ENCODE assay signal across 8 mouse cellular contexts in the genomic region with DNA sequence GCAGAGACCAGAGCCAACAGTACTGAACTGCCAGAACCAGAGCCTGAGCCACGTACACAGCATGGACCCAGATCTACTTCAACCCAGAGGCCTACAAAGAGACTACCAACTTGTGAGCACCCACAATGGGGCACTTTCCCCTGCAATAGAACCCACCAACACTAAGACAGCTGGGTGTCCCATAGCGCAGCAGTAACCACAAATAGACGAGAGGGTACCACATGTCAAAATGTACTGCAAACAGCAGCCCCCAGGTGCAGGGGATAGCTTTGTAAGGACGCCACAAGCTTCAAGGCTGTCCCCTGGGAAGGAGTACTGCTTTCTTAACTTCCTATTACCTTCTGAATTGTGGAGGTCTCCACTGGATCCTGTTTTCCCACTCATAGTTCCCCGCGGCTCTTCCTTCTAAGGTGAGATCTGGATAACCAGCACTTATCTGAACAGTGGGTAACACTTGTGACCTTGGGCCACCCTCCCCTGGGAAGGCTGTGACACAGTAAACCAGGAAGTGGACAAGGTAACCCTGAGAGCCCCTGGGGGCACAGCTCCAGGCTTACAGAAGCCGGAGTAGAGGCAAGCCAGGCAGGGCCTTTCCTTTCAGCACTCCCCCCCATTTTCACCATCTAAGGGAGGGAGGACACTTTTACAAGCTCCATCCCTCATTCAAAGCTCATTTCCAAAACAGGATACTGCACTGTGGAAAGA. TPM values are rescaled to one million over a fixed set of nuclear protein-coding genes. Genes with fewer than 3 reads are reported as not detected.
DNase-seq lines count a peak whose midpoint lies in the region; ATAC-seq and TF ChIP-seq lines count a peak whose summit lies in the region.

No protein-coding gene starts in this region.

- peaks cover 64% of the 10 kb centered on the region for H3K4me1 ChIP-seq in heart, embryonic 16.5 days (ENCODE audit: control insufficient read depth, insufficient read depth, low read length)
- peaks cover 64% of the 10 kb centered on the region for H3K4me1 ChIP-seq in liver, postnatal 0 days (ENCODE audit: insufficient read depth)

- TF ChIP-seq EP300 in liver, postnatal 0 days (IDR thresholded peaks at IDR 0.05; ENCODE audit: low read depth), result no peak

- H3K27ac ChIP-seq in heart, embryonic 16.5 days (ENCODE audit: low read length), result peak overlapping the region; percentile 97
- peak overlapping the region; percentile 93 for H3K27ac ChIP-seq in liver, postnatal 0 days (ENCODE audit: low read depth)

- ATAC-seq in heart, embryonic 16.5 days (replicated peaks; ENCODE audit: extremely low read depth, insufficient read depth, low FRiP score), result no peak
- no peak for ATAC-seq in liver, postnatal 0 days

- H3K36me3 ChIP-seq in heart, embryonic 16.5 days (ENCODE audit: control insufficient read depth, insufficient read depth), result no peaks in the 10 kb centered on the region
- 0 out of 2 replicates have a peak, but pooled peaks cover 5% of the 10 kb centered on the region for H3K36me3 ChIP-seq in liver, postnatal 0 days (replicated peaks; ENCODE audit: insufficient read depth, low read length)

- peak overlapping the region; percentile 84 for H3K4me2 ChIP-seq in heart, embryonic 16.5 days (ENCODE audit: low read depth, low read length)
- peak overlapping the region; percentile 90 for H3K4me2 ChIP-seq in liver, postnatal 0 days (ENCODE audit: low read depth, low read length)

- TF ChIP-seq CTCF in liver, postnatal 0 days (IDR thresholded peaks at IDR 0.05; ENCODE audit: low read depth), result no peak

- peak overlapping the region; percentile 97 for H3K9ac ChIP-seq in heart, embryonic 16.5 days (ENCODE audit: low read length)
- peak overlapping the region; percentile 50 for H3K9ac ChIP-seq in liver, postnatal 0 days (replicated peaks)

- 43% methylated on average over 7 of the region's 7 CpGs for WGBS in heart, embryonic 16.5 days
- WGBS in liver, postnatal 0 days (ENCODE audit: insufficient replicate concordance), result 40% methylated on average over 7 of the region's 7 CpGs

- H3K4me3 ChIP-seq in heart, embryonic 16.5 days (ENCODE audit: low read length), result peak overlapping the region; percentile 96
- peak overlapping the region; percentile 80 for H3K4me3 ChIP-seq in liver, postnatal 0 days (ENCODE audit: low read depth, low read length)

- peak; percentile 49 for DNase-seq in adrenal gland, adult 2 months
- DNase-seq in adrenal gland, adult 8-10 months, result no peak
- peak; percentile 35 to 48 for DNase-seq in B cell, adult 2 months
- DNase-seq in liver, postnatal 0 days, result peak; percentile 30
- no peak for DNase-seq in MN1 (ENCODE audit: low spot score)
- no peak for DNase-seq in urinary bladder, postnatal 14 days (ENCODE audit: low spot score)
- DNase-seq in cerebellum, adult 9-11 months, result no peak

- H3K27me3 ChIP-seq in heart, embryonic 16.5 days (ENCODE audit: control insufficient read depth, insufficient read depth, low read length), result no peaks in the 10 kb centered on the region
- no peaks in the 10 kb centered on the region for H3K27me3 ChIP-seq in liver, postnatal 0 days (ENCODE audit: insufficient read depth, low read length)

- H3K9me3 ChIP-seq in heart, embryonic 16.5 days (replicated peaks; ENCODE audit: control insufficient read depth, low read length), result no peaks in the 10 kb centered on the region
- no peaks in the 10 kb centered on the region for H3K9me3 ChIP-seq in liver, postnatal 0 days (ENCODE audit: low read length)

RNA-seq across cellular contexts. Expression of gene Brd3os, which starts 31.1 kb away (rescaled TPM):
- 10 to 100 TPM in 1 of 2 experiments, 1 to 10 TPM in 1; 6.2 to 17.2 TPM for total RNA-seq in adrenal gland, adult 2 months (2021)
- 46.0 and 60.2 TPM in 2 replicates for polyA plus RNA-seq in adrenal gland, adult 2 months (2012; rRNA removed)
- 10 to 100 TPM in 3 of 4 experiments, 1 to 10 TPM in 1; 9.3 to 21.5 (median 15.3) TPM for total RNA-seq in adrenal gland, adult 8-10 months (2022)
- polyA plus RNA-seq in heart, embryonic 16.5 days (2015; fragmentation: Nextera tagmentation; extraction: Ambion mirVana), result 3.6 and 3.8 TPM in 2 replicates
- polyA plus RNA-seq in liver, postnatal 0 days (2015; fragmentation: Nextera tagmentation; extraction: Ambion mirVana), result 0.25 and 0.35 TPM in 2 replicates

RNA-seq across cellular contexts. Expression of gene Brd3, which starts 34.2 kb away (rescaled TPM):
- 10 to 100 TPM; 56.9 to 61.6 TPM for total RNA-seq in adrenal gland, adult 2 months (2021)
- polyA plus RNA-seq in adrenal gland, adult 2 months (2012; rRNA removed), result 59.3 and 60.1 TPM in 2 replicates
- 10 to 100 TPM; 87.2 to 97.9 (median 91.9) TPM for total RNA-seq in adrenal gland, adult 8-10 months (2022)
- 57.1 and 61.0 TPM in 2 replicates for polyA plus RNA-seq in heart, embryonic 16.5 days (2015; fragmentation: Nextera tagmentation; extraction: Ambion mirVana)
- 26.2 and 29.7 TPM in 2 replicates for polyA plus RNA-seq in liver, postnatal 0 days (2015; fragmentation: Nextera tagmentation; extraction: Ambion mirVana)

RNA-seq across cellular contexts. Expression of gene Wdr5, which starts 41.7 kb away (rescaled TPM):
- total RNA-seq in adrenal gland, adult 2 months (2021), result 10 to 100 TPM; 30.5 TPM
- polyA plus RNA-seq in adrenal gland, adult 2 months (2012; rRNA removed), result 50.0 and 52.5 TPM in 2 replicates
- 10 to 100 TPM; 31.3 to 42.8 (median 36.3) TPM for total RNA-seq in adrenal gland, adult 8-10 months (2022)
- 32.2 and 34.3 TPM in 2 replicates for polyA plus RNA-seq in heart, embryonic 16.5 days (2015; fragmentation: Nextera tagmentation; extraction: Ambion mirVana)
- polyA plus RNA-seq in liver, postnatal 0 days (2015; fragmentation: Nextera tagmentation; extraction: Ambion mirVana), result 14.6 and 16.6 TPM in 2 replicates

RNA-seq across cellular contexts. Expression of gene Vav2, which starts 46.4 kb away (rescaled TPM):
- total RNA-seq in adrenal gland, adult 2 months (2021), result 10 to 100 TPM; 20.1 to 27.6 TPM
- 29.7 and 30.9 TPM in 2 replicates for polyA plus RNA-seq in adrenal gland, adult 2 months (2012; rRNA removed)
- 10 to 100 TPM; 23.4 to 55.4 (median 39.0) TPM for total RNA-seq in adrenal gland, adult 8-10 months (2022)
- polyA plus RNA-seq in heart, embryonic 16.5 days (2015; fragmentation: Nextera tagmentation; extraction: Ambion mirVana), result 2.6 and 3.8 TPM in 2 replicates
- polyA plus RNA-seq in liver, postnatal 0 days (2015; fragmentation: Nextera tagmentation; extraction: Ambion mirVana), result 5.4 and 6.3 TPM in 2 replicates

Comparison
In these comparisons a context has a peak if more than half of its experiments do, and no peak if none do; other contexts are left out.
1. DNase-seq: peak in adrenal gland, adult 2 months (single experiment), B cell, adult 2 months (2 of 2) and liver, postnatal 0 days (single experiment); none in adrenal gland, adult 8-10 months (single experiment), MN1 (single experiment), urinary bladder, postnatal 14 days (single experiment) and cerebellum, adult 9-11 months (single experiment).